Mouse (Mus musculus) midbrain, embryonic 11.5 days (tissue): ENCODE measurements at regions not wholly inside any gene's neighbourhood (a gene's known extent, or its start where the extent isn't known, plus 50 kb on each side); places are given as distances from the start of the nearest gene placed in this dataset.
A peak's percentile ranks its signal among the peaks of the same experiment; 100 is the strongest.

Experiments used
- ATAC-seq: fragments of 200-750 bp; cut with Nextera tagmentation; 2 replicates; pipeline ENCODE4 v1.8.0; 2017; ENCODE audit warnings: moderate TSS enrichment, moderate library complexity; ENCODE audit not compliant: low FRiP score
- DNase-seq: peaks from one replicate; pipeline ENCODE4 v3.0.0; 2015; ENCODE audit warnings: low spot score; ENCODE audit errors: missing footprints
- H3K27ac ChIP-seq: fragments of 300-500 bp; sonication (generic); 2 replicates; pipeline ENCODE4 v1.5.1; 2014; ENCODE audit warnings: low read depth, low read length
- H3K27me3 ChIP-seq: fragments of 300-500 bp; sonication (generic); 2 replicates; pipeline ENCODE4 v1.6.1; 2014; ENCODE audit warnings: mild to moderate bottlenecking, low read length, moderate library complexity, mixed read lengths; ENCODE audit not compliant: control insufficient read depth, insufficient read depth
- H3K36me3 ChIP-seq: fragments of 300-500 bp; sonication (generic); 2 replicates; pipeline ENCODE4 v1.6.1; 2014; ENCODE audit warnings: mild to moderate bottlenecking, low read length, moderate library complexity, mixed read lengths; ENCODE audit not compliant: control insufficient read depth, insufficient read depth
- H3K4me1 ChIP-seq: fragments of 300-500 bp; sonication (generic); 2 replicates; pipeline ENCODE4 v1.6.1; 2014; ENCODE audit warnings: low read length; ENCODE audit not compliant: control insufficient read depth, insufficient read depth
- H3K4me2 ChIP-seq: fragments of 300-500 bp; sonication (generic); 2 replicates; pipeline ENCODE4 v1.6.1; 2014; ENCODE audit warnings: mild to moderate bottlenecking, moderate library complexity
- H3K4me3 ChIP-seq: fragments of 300-500 bp; sonication (generic); 2 replicates; pipeline ENCODE4 v1.5.1; 2014; ENCODE audit warnings: low read depth, low read length
- H3K9ac ChIP-seq: fragments of 300-500 bp; sonication (generic); 2 replicates; pipeline ENCODE4 v1.6.1; 2014; ENCODE audit warnings: low read length
- H3K9me3 ChIP-seq: fragments of 300-500 bp; sonication (generic); 2 replicates; pipeline ENCODE4 v1.6.1; 2016; ENCODE audit warnings: low read length; ENCODE audit not compliant: control insufficient read depth
- WGBS: fragments of 180-500 bp; shearing (Covaris S2); extraction: QIAGEN DNeasy Blood & Tissue Kit; methylation state at CpG from one replicate; pipeline ENCODE4 v1.1.7; 2014; 5-methylcytosine and 5-hydroxymethylcytosine counted together

DNA sequence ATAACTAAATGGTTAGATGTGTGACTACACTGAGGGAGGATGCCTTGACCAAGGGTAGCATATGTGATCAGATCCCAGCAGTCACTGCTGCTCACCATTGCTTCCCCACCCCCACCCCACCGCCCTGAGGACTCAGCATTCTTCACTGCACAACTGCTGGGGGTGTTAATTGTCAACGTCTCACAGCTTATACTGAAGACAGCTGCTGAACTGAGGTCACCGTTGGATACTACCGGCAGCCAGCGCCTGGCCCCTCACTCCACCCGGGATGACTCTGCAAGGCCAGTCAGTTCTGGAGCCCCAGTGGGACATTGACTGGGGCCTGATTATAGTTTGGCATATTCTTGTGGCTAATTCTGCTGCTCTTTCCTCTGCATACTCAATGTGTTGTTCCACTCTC lies 87.0 kb upstream of the 1700024P04Rik start:
- WGBS: 44% methylated on average over 6 of the region's 6 CpGs
- Histone ChIP-seq H3K4me1 (no peaks in the 10 kb centered on the region), H3K4me2 (no peak overlapping the region), H3K9me3 (no peaks in the 10 kb centered on the region), H3K27me3 (no peaks in the 10 kb centered on the region), H3K4me3 (no peak overlapping the region), H3K27ac (no peak overlapping the region), H3K36me3 (no peaks in the 10 kb centered on the region), H3K9ac (no peak overlapping the region)
- DNase-seq (no peak), ATAC-seq (no peak)

DNA sequence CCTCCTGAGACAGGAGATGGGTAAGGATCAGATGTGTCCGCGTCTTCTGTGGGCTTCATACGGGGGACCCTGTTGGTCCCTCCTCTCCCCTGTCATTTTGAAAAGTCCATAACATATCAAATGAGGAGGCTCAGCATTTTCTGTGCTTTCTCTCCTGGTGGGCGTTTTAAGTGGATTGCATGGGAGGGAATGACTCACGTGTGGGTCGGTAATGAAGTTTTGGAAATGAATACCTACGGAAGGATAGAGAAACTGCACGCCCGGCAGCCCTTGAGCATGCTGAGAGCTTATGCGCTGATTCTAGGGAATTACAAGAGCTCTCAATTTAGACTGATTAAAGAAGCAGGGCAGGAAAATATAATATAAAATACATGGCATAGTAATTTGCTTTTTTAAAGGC lies 85.4 kb upstream of the 1700024P04Rik start:
- Histone ChIP-seq H3K4me1 (no peaks in the 10 kb centered on the region), H3K36me3 (no peaks in the 10 kb centered on the region), H3K4me2 (no peak overlapping the region), H3K9me3 (no peaks in the 10 kb centered on the region), H3K27ac (no peak overlapping the region), H3K9ac (no peak overlapping the region), H3K27me3 (no peaks in the 10 kb centered on the region), H3K4me3 (no peak overlapping the region)
- 93% methylated on average over 10 of the region's 10 CpGs for WGBS
- ATAC-seq (no peak), DNase-seq (no peak)

DNA sequence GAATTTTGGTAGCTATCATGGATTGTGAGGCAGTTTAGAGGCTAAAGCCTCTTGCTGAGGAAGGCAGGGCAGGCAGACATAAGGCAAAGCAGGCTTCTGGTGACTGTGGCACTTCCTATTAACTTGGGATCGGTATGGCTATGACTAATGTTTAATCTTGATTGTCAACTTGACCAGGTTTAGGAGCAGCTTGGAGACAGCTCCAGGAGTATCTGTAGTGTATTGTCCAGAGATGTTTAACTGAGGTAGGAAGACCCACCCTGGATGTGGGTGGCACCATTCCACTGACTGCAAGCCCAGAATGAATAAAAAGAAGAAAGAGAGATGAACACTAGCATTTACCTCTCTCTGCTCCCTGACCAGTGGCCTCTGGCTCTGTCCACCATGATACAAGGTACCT lies 83.1 kb upstream of the 1700024P04Rik start:
- WGBS: 94% methylated on average over 1 of the region's 1 CpGs
- no peak for ATAC-seq

DNA sequence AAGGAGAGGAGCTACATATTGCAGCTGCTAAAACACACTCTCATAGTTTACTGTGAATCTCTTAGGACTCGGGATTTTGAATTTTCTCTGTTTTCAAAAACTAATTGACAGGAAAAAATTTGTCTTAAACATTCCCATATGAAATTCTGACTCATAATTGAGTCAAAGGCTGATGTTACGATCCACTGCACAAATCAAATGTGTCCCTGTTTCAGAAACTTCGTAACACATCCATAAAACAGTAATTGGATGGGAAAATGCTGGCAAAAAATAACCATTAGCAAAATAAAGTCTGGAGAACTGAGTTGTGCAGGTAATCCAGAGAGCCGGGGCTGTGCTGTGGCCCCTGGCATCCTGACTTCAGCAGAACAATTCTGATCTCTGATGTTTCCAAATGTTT lies 79.1 kb upstream of the 1700024P04Rik start:
- Histone ChIP-seq H3K27me3 (no peaks in the 10 kb centered on the region), H3K4me3 (no peak overlapping the region), H3K9me3 (no peaks in the 10 kb centered on the region), H3K36me3 (no peaks in the 10 kb centered on the region), H3K4me2 (no peak overlapping the region), H3K9ac (no peak overlapping the region), H3K27ac (no peak overlapping the region), H3K4me1 (no peaks in the 10 kb centered on the region)
- WGBS: 85% methylated on average over 4 of the region's 4 CpGs
- ATAC-seq: no peak
- DNase-seq: no peak

More for the DNA sequence above, 83.1 kb upstream of the 1700024P04Rik start:
- Histone ChIP-seq H3K4me1 (no peaks in the 10 kb centered on the region), H3K9me3 (no peaks in the 10 kb centered on the region), H3K27ac (no peak overlapping the region), H3K9ac (no peak overlapping the region), H3K4me2 (no peak overlapping the region), H3K4me3 (no peak overlapping the region), H3K27me3 (no peaks in the 10 kb centered on the region), H3K36me3 (no peaks in the 10 kb centered on the region)
- no peak for DNase-seq

DNA sequence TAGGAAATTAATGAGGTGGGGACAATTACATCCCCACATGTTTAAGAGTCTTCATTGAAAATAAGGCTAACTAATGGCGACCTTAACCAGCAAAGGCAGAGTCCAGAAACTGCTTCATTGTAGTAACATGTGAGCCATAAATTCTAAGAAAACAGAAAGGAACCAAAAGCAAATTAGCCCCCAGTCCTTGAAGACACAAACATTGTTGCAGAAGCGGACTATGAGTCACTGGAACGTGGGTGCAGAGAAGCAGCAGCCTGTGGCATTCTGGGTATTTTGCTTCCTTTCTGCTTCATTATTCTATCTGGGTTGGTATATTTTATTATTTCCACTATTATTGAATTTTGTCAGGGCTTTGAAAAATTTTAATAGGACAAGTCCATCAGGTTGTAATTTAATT lies 78.6 kb upstream of the 1700024P04Rik start:
- ATAC-seq (no peak), DNase-seq (no peak)
- Histone ChIP-seq H3K4me3 (no peak overlapping the region), H3K27ac (no peak overlapping the region), H3K36me3 (no peaks in the 10 kb centered on the region), H3K4me2 (no peak overlapping the region), H3K4me1 (no peaks in the 10 kb centered on the region), H3K27me3 (no peaks in the 10 kb centered on the region), H3K9ac (no peak overlapping the region), H3K9me3 (no peaks in the 10 kb centered on the region)
- 85% methylated on average over 3 of the region's 3 CpGs for WGBS

DNA sequence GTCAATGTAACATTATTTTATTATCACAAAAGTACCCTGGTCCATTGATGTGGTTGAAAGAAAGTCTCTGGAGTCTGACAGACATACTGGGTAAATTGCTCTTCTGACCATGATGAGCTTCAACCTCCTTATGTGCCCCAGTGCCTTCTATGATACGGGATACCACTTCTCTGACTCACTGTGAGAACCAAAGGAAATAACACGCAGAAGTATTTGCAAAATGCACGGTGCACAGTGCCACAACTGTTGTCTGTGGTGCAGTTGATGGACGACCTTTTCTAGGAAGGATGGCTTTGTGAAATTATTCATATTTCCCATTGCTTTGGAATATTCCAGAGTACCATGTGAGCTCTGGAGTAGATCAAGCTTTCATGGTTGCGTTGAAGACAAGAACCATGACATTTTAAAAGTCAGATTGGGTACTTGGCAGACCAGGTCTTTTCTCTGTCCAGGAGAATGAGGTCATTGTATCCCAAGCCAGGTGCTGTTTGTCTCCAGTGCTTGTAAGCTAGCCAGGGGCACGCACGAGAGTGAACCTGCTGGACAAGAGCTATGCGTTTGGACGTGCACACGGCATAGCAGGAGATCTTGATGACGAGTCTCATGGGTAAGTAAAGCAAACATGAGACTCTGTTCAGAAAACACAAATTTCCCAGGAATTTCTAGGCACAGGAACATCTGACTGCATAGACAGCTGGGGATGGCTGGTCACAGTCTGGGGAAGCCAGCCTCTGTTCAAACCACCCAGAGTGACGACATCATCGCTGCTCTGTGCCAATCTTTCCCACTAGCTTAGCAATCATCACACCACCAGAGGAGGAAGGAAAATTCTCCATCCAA lies 74.0 kb upstream of the 1700024P04Rik start:
- H3K27me3 ChIP-seq: no peaks in the 10 kb centered on the region
- ATAC-seq (no peak), DNase-seq (no peak)
- no peaks in the 10 kb centered on the region for H3K36me3 ChIP-seq
- 87% methylated on average over 13 of the region's 13 CpGs for WGBS
- no peak overlapping the region for H3K4me3 ChIP-seq
- H3K9ac ChIP-seq: no peak overlapping the region
- no peak overlapping the region for H3K27ac ChIP-seq
- H3K9me3 ChIP-seq: no peaks in the 10 kb centered on the region
- H3K4me2 ChIP-seq: no peak overlapping the region
- peaks cover 4% of the 10 kb centered on the region; the same call in 1 of the 2 replicates for H3K4me1 ChIP-seq

DNA sequence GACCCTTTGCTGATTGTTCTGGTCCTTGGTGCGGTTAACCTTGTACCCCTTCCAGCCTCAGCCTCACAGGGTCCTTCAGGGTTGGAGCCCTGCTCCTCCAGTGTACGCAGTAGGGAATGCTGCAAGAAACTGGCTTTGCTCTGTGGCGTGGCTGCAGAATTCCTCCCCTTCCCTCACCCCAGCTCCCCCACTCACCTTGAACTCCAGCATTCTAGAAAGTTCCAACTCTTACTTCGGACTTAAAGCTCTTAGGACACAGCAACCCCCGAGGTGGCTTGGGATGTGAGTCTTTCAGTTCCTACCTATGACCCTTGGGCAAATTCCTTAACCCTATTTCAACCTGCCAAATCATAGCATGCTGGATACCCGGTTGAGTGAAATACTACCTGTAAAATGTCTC lies 73.3 kb upstream of the 1700024P04Rik start:
- 77% methylated on average over 6 of the region's 6 CpGs for WGBS
- Histone ChIP-seq H3K4me3 (no peak overlapping the region), H3K9me3 (no peaks in the 10 kb centered on the region), H3K27me3 (no peaks in the 10 kb centered on the region), H3K4me1 (peaks cover 4% of the 10 kb centered on the region; the same call in 1 of the 2 replicates), H3K27ac (no peak overlapping the region), H3K36me3 (no peaks in the 10 kb centered on the region), H3K9ac (no peak overlapping the region), H3K4me2 (no peak overlapping the region)
- DNase-seq (no peak), ATAC-seq (no peak)

DNA sequence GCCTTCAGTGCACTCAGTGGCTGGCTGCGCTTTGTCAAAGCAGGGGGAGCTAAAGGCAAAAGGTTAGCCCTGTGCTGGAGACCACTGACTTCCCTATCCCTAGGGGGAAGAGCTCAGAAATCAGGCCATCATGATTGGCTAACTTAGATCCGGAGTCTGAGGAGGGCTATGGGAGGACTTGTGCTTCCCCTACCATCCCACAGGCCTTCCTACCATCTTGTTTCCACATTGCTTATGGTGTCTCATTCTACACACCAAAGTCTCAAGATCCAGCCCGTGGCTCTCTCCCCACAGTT lies 72.9 kb upstream of the 1700024P04Rik start:
- Histone ChIP-seq H3K4me2 (no peak overlapping the region), H3K27ac (no peak overlapping the region), H3K9me3 (no peaks in the 10 kb centered on the region), H3K9ac (no peak overlapping the region), H3K4me1 (peaks cover 4% of the 10 kb centered on the region; the same call in 1 of the 2 replicates), H3K4me3 (no peak overlapping the region), H3K27me3 (no peaks in the 10 kb centered on the region), H3K36me3 (no peaks in the 10 kb centered on the region)
- WGBS: 67% methylated on average over 3 of the region's 3 CpGs
- ATAC-seq (no peak; the same call in 1 of the 2 replicates), DNase-seq (no peak)

DNA sequence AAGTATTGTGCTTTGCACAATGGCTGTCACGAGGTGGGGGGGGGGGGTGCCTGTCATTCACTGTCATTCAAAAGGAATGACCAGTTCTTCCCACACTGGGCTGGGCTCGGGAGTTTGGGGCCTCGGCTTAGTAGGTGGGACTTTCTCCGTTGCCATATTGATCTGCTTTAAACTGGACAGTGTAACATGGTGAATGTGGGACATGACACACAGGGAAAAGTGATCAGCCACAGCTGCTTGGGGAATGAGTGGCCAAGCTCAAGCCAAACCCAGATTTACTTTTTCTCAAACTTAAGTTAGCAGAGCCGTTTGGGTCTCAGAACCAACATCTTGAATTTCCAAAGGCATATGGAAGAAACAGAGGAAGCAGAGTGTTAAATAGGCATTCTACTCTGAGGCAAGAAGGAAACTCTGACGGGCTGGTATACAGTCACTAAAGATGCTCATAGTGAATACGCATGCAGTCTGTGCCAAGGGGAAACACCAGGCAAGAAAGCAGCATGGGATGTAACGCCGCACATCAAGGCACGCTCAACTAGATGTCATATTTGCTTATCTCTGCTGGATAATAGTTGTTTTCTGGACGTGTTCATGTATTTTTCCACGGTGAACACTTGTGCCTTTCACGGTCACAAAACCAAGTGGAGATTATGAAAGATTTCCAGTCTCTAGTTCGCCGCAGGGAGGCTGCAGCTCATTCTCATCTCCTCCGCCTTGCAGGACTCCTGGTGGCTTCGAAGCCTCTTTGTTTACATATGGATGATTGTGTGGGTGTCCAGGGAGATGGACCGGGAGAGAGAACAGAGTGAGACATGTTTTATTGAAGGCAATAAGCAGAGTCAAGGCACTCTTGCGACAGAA lies 72.3 kb upstream of the 1700024P04Rik start:
- Histone ChIP-seq H3K27ac (no peak overlapping the region), H3K27me3 (no peaks in the 10 kb centered on the region), H3K4me1 (peaks cover 4% of the 10 kb centered on the region; the same call in 1 of the 2 replicates), H3K4me3 (no peak overlapping the region), H3K4me2 (no peak overlapping the region), H3K36me3 (no peaks in the 10 kb centered on the region), H3K9ac (no peak overlapping the region), H3K9me3 (no peaks in the 10 kb centered on the region)
- DNase-seq (no peak), ATAC-seq (0 out of 2 replicates have a peak, but pooled peaks have one; percentile 35)
- 72% methylated on average over 19 of the region's 19 CpGs for WGBS
